Mouse (Mus musculus) liver, embryonic 14.5 days (tissue): Measurements from ENCODE around the gene Padi6. TPM values are rescaled to one million over a fixed set of nuclear protein-coding genes. Genes with fewer than 3 reads are reported as not detected.

Experiments used
- ATAC-seq: fragments of 200-750 bp; cut with Nextera tagmentation; 2 replicates; pipeline ENCODE4 v1.8.0; 2017; ENCODE audit warnings: moderate number of reproducible peaks, mild to moderate bottlenecking, moderate library complexity; ENCODE audit not compliant: insufficient read depth
- DNase-seq, 3 experiments: peaks; one replicate each; pipeline ENCODE4 v3.0.0-alpha.2; 2012 to 2013; ENCODE audit warnings: low read depth in 3 of 3, low spot score in 3 of 3
- H3K27ac ChIP-seq: fragments of 300-500 bp; sonication (generic); 2 replicates; pipeline ENCODE4 v1.5.1; 2014; ENCODE audit warnings: moderate library complexity, mild to moderate bottlenecking, control low read depth, inconsistent platforms
- H3K27me3 ChIP-seq: fragments of 300-500 bp; sonication (generic); 2 replicates; pipeline ENCODE4 v1.6.1; 2014; ENCODE audit warnings: mild to moderate bottlenecking, low read length, moderate library complexity; ENCODE audit not compliant: control insufficient read depth, insufficient read depth
- H3K36me3 ChIP-seq: fragments of 300-500 bp; sonication (generic); replicated peaks from 2 replicates; pipeline ENCODE4 v1.6.1; 2014; ENCODE audit warnings: low read depth; ENCODE audit not compliant: control insufficient read depth, insufficient read depth
- H3K4me1 ChIP-seq, 2 experiments: fragments of 200-500 bp in 1 of 2; fragments of 300-500 bp in 1 of 2; sonication (generic) in 1 of 2; replicated peaks; 2 replicates each; pipeline ENCODE4 v1.6.1; 2012 to 2014; ENCODE audit warnings: antibody characterized with exemption in 1 of 2, inconsistent platforms in 1 of 2, low read length in 1 of 2; ENCODE audit not compliant: control insufficient read depth in 2 of 2, insufficient read depth in 2 of 2
- H3K4me2 ChIP-seq: fragments of 300-500 bp; sonication (generic); 2 replicates; pipeline ENCODE4 v1.6.1; 2014; ENCODE audit warnings: low read depth, mild to moderate bottlenecking, control low read depth, moderate library complexity
- H3K4me3 ChIP-seq, 2 experiments: fragments of 200-500 bp in 1 of 2; fragments of 300-500 bp in 1 of 2; sonication (generic) in 1 of 2; 2 replicates each; pipeline ENCODE4 v1.5.1; 2012 to 2014; ENCODE audit warnings: low read depth in 2 of 2, low read length in 2 of 2, mild to moderate bottlenecking in 2 of 2, control low read depth in 1 of 2, inconsistent platforms in 1 of 2, moderate library complexity in 1 of 2; ENCODE audit not compliant: insufficient read depth in 1 of 2
- H3K9ac ChIP-seq: fragments of 300-500 bp; sonication (generic); replicated peaks from 2 replicates; pipeline ENCODE4 v1.6.1; 2014; ENCODE audit warnings: mild to moderate bottlenecking, control low read depth, moderate library complexity
- H3K9me3 ChIP-seq: fragments of 300-500 bp; sonication (generic); 2 replicates; pipeline ENCODE4 v1.6.1; 2016; ENCODE audit warnings: low read length, mixed read lengths; ENCODE audit not compliant: control insufficient read depth
- CTCF ChIP-seq: IDR thresholded peaks from 2 replicates; pipeline ENCODE4 v1.5.1; 2016; ENCODE audit warnings: antibody characterized with exemption, low read depth, control low read depth
- EP300 ChIP-seq: IDR thresholded peaks from 2 replicates; pipeline ENCODE4 v1.6.1; 2016; ENCODE audit warnings: antibody characterized with exemption, low read depth
- WGBS: fragments of 180-500 bp; shearing (Covaris S2); extraction: QIAGEN DNeasy Blood & Tissue Kit; methylation state at CpG from one replicate; pipeline ENCODE4 v1.1.7; 2014; ENCODE audit not compliant: insufficient replicate concordance; 5-methylcytosine and 5-hydroxymethylcytosine counted together
- polyA plus RNA-seq, 2 experiments: library from polyadenylated mRNA; depleted of rRNA in 1 of 2; stranded (reverse) in 1 of 2; unstranded in 1 of 2; fragments of >200 nt; fragmentation: Nextera tagmentation in 1 of 2; extraction: Ambion mirVana in 1 of 2; gene quantifications; 2 replicates each; pipeline versions ENCODE4 v1.2.1 to v1.2.3; 2012 to 2014

Gene Padi6
- polyA plus RNA-seq, 2 experiments: not detected

GRCm38 (mm10) chr4:140689873-140690655 lies 52.4 kb downstream of the Padi6 start:
- H3K9me3 ChIP-seq: no peaks in the 10 kb centered on the region
- H3K27ac ChIP-seq: peak overlapping the region; percentile 42
- H3K27me3 ChIP-seq: no peaks in the 10 kb centered on the region
- 44% methylated on average over 16 of the region's 16 CpGs for WGBS
- H3K4me1 ChIP-seq: peaks cover 50 to 57% of the 10 kb centered on the region in 2 experiments
- peak overlapping the region; percentile 14; the same call in 1 of the 2 replicates for H3K9ac ChIP-seq
- TF ChIP-seq CTCF (no peak), EP300 (0 out of 2 replicates have a peak, but pooled peaks have one; percentile 33)
- peak overlapping the region; percentile 31 for H3K4me2 ChIP-seq
- H3K36me3 ChIP-seq: no peaks in the 10 kb centered on the region
- no peak overlapping the region for H3K4me3 ChIP-seq
- DNase-seq (peak; percentile 70), ATAC-seq (peak; percentile 76)

DNA sequence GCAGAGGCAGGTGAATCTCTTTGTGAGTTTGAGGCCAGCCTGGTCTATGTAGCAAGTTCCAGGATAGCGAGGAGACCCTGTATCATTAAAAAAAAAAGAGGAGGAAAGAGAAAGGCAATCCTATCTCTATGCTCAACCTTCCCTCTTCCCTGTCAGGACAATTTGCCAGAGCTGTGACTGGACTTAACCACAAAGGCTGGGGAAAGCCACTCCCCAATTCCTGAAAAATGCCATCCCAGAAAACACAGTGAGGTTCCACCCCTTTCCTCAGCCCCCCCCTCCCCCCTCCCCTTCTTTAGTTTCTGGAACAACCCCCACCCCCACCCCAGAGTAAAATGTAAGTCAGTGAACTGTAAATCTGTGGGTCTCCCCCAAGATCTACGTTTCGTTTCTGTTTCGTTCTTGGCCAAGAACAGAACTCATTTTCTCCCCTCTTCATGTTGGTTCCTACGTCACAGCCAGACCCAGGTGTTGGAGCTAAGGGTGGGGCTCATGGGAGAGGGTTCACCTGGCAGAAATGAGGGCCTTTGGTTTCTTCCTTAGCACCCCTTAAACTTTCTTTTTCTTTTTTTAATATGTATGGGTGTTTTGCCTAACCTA lies 53.5 kb downstream of the Padi6 start:
- H3K4me3 ChIP-seq: no peak overlapping the region
- TF ChIP-seq CTCF (no peak), EP300 (no peak)
- H3K4me1 ChIP-seq: peaks cover 54 to 62% of the 10 kb centered on the region in 2 experiments
- ATAC-seq (no peak), DNase-seq (no peak)
- H3K9ac ChIP-seq: no peak overlapping the region
- 77% methylated on average over 5 of the region's 5 CpGs for WGBS
- peak overlapping the region; percentile 29; the same call in 1 of the 2 replicates for H3K27ac ChIP-seq
- no peaks in the 10 kb centered on the region for H3K27me3 ChIP-seq
- H3K36me3 ChIP-seq: no peaks in the 10 kb centered on the region
- no peak overlapping the region for H3K4me2 ChIP-seq
- H3K9me3 ChIP-seq: no peaks in the 10 kb centered on the region

DNA sequence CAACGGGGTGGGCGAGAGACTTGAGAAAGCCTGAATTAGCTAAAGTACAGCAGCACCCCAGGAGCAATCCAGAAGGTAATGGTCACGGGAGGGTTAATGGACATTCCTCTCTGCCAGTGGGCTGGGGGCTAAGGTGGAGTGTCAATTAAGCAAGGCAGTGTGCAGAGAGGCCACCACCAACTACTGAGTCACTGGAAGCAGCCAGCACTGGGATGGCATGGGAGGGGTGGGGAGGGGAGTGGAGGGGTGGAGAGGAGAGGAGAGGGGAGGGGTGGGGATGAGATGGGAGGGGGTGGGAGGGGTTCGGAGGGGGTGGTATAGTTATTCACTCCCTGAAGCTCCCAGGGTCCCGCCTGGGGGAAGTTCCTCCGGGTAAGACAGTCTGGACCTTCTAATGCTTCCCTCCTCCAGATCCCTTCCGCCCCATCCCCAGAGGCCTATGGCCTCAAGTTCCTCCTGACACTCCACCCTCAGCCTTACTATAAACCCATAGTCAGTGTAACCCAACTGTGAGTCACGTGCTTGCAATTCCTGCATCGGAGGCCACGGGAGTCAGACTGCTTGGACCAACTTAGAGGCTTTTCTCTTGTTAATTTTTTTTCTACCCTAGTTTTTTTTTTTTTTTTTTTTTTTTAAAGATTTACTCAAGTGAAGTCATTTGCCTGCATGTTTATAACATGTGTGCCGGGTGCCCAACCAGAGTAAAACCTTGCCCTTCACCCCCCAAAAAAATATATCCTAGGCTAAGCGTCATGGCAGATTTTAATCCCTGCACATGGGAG lies 54.2 kb downstream of the Padi6 start:
- TF ChIP-seq EP300 (no peak), CTCF (no peak)
- no peak overlapping the region for H3K9ac ChIP-seq
- no peaks in the 10 kb centered on the region for H3K27me3 ChIP-seq
- H3K36me3 ChIP-seq: no peaks in the 10 kb centered on the region
- ATAC-seq (no peak), DNase-seq (no peak)
- H3K4me3 ChIP-seq: no peak overlapping the region
- peaks cover 53 to 63% of the 10 kb centered on the region in 2 experiments for H3K4me1 ChIP-seq
- H3K4me2 ChIP-seq: no peak overlapping the region
- no peaks in the 10 kb centered on the region for H3K9me3 ChIP-seq
- 52% methylated on average over 12 of the region's 12 CpGs for WGBS
- peak overlapping the region; percentile 29; the same call in 1 of the 2 replicates for H3K27ac ChIP-seq

- WGBS: 24% methylated on average over 6 of the region's 6 CpGs
- Histone ChIP-seq H3K4me2 (peak overlapping the region; percentile 86), H3K9me3 (no peaks in the 10 kb centered on the region), H3K27ac (peak overlapping the region; percentile 87), H3K27me3 (no peaks in the 10 kb centered on the region), H3K36me3 (no peaks in the 10 kb centered on the region), H3K4me3 (peak overlapping the region in 1 of 2 experiments; percentile 50; a peak in 2 of 4 replicates), H3K9ac (peak overlapping the region; percentile 74), H3K4me1 (peaks cover 39 to 58% of the 10 kb centered on the region in 2 experiments)
- peak; percentile 47; the same call in 1 of the 2 replicates for TF ChIP-seq CTCF
- no peak for TF ChIP-seq EP300
- ATAC-seq: no peak
- no peak for DNase-seq
These were observed 57.6 kb downstream of the Padi6 start for GRCm38 (mm10) chr4:140684881-140685303.
